Mouse (Mus musculus): Measurements from ENCODE around the gene Rhbdf2. TPM values are rescaled to one million over a fixed set of nuclear protein-coding genes. Genes with fewer than 3 reads are reported as not detected.

Gene Rhbdf2
- polyA plus RNA-seq, 1 experiment from 2014 or later, result 9.8 TPM

- WGBS, result under 1% methylated on average over 24 of the region's 24 CpGs
- peaks cover 4% of the 10 kb centered on the region; the same call in 1 of the 2 replicates for H3K4me1 ChIP-seq (ENCODE audit: insufficient read depth)
- peaks cover 45% of the 10 kb centered on the region for H3K36me3 ChIP-seq (ENCODE audit: insufficient read depth)
- TF ChIP-seq CTCF (IDR thresholded peaks at IDR 0.05; ENCODE audit: low read depth), result no peak
- H3K27ac ChIP-seq (ENCODE audit: low read depth), result peak overlapping the region; percentile 79
- H3K4me3 ChIP-seq (ENCODE audit: low read depth, low read length), result peak overlapping the region; percentile 92
- no peaks in the 10 kb centered on the region for H3K9me3 ChIP-seq (ENCODE audit: low read depth, low read length)
- H3K27me3 ChIP-seq (ENCODE audit: insufficient read depth, low read length), result no peaks in the 10 kb centered on the region
- no peak; the same call in 1 of the 2 replicates for ATAC-seq (ENCODE audit: insufficient read depth)
- peak overlapping the region; percentile 86 for H3K4me2 ChIP-seq
- DNase-seq, result peak; percentile 23
- peak overlapping the region; percentile 98 for H3K9ac ChIP-seq
Observed at GRCm38 (mm10) chr11:116671845-116672434, 45.1 kb upstream of the Rhbdf2 start.

DNA sequence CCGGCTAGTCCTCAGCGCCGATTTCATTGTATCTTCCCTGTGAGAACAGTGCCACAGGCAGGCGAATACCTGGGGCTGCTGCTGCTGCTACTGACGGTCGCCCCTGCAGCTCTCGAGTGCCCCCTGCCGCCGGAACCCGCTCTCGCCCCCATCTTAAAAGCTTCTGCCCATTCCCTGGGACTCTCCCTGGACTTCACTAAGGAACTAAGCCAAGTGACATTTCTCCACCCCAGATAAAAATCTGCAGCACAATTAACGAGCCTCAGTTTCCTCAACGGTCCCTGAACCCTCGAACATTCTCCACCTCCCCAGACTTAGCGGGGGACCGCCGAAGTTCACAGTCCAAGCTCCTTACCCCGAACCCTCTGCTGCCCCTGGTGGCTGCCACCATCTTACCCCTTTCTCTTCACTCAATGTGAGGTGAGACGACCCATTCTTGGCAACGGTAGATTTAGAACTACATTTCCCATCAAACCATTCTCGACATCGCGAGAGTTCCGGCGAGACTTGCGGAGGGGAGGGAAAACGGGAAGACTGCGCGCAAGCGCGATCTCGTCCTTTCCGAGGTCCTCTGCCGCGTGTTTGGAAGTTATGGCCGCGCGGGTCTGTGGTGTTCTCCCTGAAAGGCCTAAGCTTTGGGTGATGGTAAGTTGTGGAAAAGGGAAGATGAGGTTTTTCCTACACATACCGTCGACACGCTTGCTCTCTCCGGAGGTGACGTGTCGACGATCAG is 44.5 kb upstream of the Rhbdf2 start:
- H3K36me3 ChIP-seq (ENCODE audit: insufficient read depth), result peaks cover 38% of the 10 kb centered on the region
- H3K9ac ChIP-seq, result peak overlapping the region; percentile 98
- H3K27ac ChIP-seq (ENCODE audit: low read depth), result peak overlapping the region; percentile 79
- WGBS, result under 1% methylated on average over 45 of the region's 45 CpGs
- no peaks in the 10 kb centered on the region for H3K27me3 ChIP-seq (ENCODE audit: insufficient read depth, low read length)
- DNase-seq (peak; percentile 99), ATAC-seq (ENCODE audit: insufficient read depth) (peak; percentile 86)
- H3K4me2 ChIP-seq, result peak overlapping the region; percentile 86
- peak; percentile 74 for TF ChIP-seq CTCF (IDR thresholded peaks at IDR 0.05; ENCODE audit: low read depth)
- no peaks in the 10 kb centered on the region for H3K9me3 ChIP-seq (ENCODE audit: low read depth, low read length)
- peaks cover 4% of the 10 kb centered on the region; the same call in 1 of the 2 replicates for H3K4me1 ChIP-seq (ENCODE audit: insufficient read depth)
- H3K4me3 ChIP-seq (ENCODE audit: low read depth, low read length), result peak overlapping the region; percentile 92

- Histone ChIP-seq H3K4me3 (ENCODE audit: low read depth, low read length) (no peak overlapping the region), H3K4me1 (ENCODE audit: insufficient read depth) (peaks cover 8% of the 10 kb centered on the region; the same call in 1 of the 2 replicates), H3K27me3 (ENCODE audit: insufficient read depth, low read length) (no peaks in the 10 kb centered on the region), H3K9ac (no peak overlapping the region), H3K36me3 (ENCODE audit: insufficient read depth) (peaks cover 29% of the 10 kb centered on the region), H3K9me3 (ENCODE audit: low read depth, low read length) (no peaks in the 10 kb centered on the region), H3K27ac (ENCODE audit: low read depth) (no peak overlapping the region), H3K4me2 (0 out of 2 replicates have a peak overlapping the region, but pooled peaks have one; percentile 86)
- no peak for TF ChIP-seq CTCF (IDR thresholded peaks at IDR 0.05; ENCODE audit: low read depth)
- DNase-seq (no peak), ATAC-seq (ENCODE audit: insufficient read depth) (no peak)
- 74% methylated on average over 7 of the region's 7 CpGs for WGBS
Observed at GRCm38 (mm10) chr11:116670386-116670785, 43.6 kb upstream of the Rhbdf2 start.

DNA sequence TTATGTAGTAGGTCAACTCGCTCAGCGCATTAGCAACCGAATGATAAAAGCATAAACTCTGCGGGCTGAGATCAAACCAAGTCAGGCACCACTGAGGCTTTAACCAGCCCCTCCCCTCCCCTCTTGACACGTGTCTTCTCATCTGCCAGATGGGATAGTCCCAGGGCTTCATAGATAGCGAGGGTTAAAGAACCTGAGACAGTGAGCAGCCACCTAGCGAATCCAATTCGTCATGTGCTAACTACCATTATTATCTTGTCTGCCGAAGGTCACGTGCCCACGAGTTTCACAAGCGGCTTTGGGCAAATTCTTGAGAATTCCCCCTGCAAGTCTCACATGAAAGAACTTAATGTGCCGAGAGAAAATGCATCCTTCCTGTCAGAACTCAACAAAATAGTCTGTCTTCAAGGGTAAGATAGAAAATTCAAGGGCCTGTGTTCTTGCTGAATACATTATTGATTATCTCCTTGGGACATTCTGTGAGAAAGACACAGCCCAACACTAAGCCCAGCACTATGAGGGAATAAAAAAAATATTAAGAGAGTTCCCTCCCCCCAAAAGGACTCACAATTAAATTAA is 43.1 kb upstream of the Rhbdf2 start:
- Histone ChIP-seq H3K9me3 (ENCODE audit: low read depth, low read length) (no peaks in the 10 kb centered on the region), H3K4me3 (ENCODE audit: low read depth, low read length) (no peak overlapping the region), H3K36me3 (ENCODE audit: insufficient read depth) (peaks cover 24% of the 10 kb centered on the region), H3K27me3 (ENCODE audit: insufficient read depth, low read length) (no peaks in the 10 kb centered on the region), H3K4me2 (no peak overlapping the region), H3K9ac (no peak overlapping the region), H3K27ac (ENCODE audit: low read depth) (no peak overlapping the region), H3K4me1 (ENCODE audit: insufficient read depth) (peaks cover 10% of the 10 kb centered on the region; the same call in 1 of the 2 replicates)
- 28% methylated on average over 13 of the region's 13 CpGs for WGBS
- ATAC-seq (ENCODE audit: insufficient read depth), result no peak
- no peak for DNase-seq
- TF ChIP-seq CTCF (IDR thresholded peaks at IDR 0.05; ENCODE audit: low read depth), result no peak

DNA sequence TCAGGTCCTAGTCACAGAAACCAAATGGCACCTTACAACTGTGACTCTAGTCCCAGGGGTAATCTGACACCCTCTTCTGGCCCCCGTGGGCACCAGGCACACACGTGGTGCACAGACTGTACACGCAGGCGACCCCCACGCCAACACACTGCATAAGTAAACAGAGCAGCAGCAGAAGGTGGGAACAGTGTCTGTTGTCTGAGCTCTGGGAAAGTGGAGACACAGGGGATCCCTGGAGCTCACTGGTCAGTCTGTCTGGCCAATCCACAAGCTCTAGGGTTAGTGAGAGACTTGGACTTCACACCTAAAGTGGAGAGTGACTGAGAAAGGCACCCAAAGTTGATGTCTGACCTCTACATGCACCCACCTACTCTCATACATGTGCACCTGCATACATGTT is 42.5 kb upstream of the Rhbdf2 start:
- ATAC-seq (ENCODE audit: insufficient read depth), result no peak
- H3K4me1 ChIP-seq (ENCODE audit: insufficient read depth), result peaks cover 10% of the 10 kb centered on the region; the same call in 1 of the 2 replicates
- TF ChIP-seq CTCF (IDR thresholded peaks at IDR 0.05; ENCODE audit: low read depth), result no peak
- WGBS, result 3% methylated on average over 5 of the region's 5 CpGs
- H3K9ac ChIP-seq, result no peak overlapping the region
- H3K27ac ChIP-seq (ENCODE audit: low read depth), result no peak overlapping the region
- H3K9me3 ChIP-seq (ENCODE audit: low read depth, low read length), result no peaks in the 10 kb centered on the region
- no peaks in the 10 kb centered on the region for H3K27me3 ChIP-seq (ENCODE audit: insufficient read depth, low read length)
- no peak overlapping the region for H3K4me3 ChIP-seq (ENCODE audit: low read depth, low read length)
- H3K4me2 ChIP-seq, result no peak overlapping the region
- H3K36me3 ChIP-seq (ENCODE audit: insufficient read depth), result peaks cover 19% of the 10 kb centered on the region
- no peak for DNase-seq

DNA sequence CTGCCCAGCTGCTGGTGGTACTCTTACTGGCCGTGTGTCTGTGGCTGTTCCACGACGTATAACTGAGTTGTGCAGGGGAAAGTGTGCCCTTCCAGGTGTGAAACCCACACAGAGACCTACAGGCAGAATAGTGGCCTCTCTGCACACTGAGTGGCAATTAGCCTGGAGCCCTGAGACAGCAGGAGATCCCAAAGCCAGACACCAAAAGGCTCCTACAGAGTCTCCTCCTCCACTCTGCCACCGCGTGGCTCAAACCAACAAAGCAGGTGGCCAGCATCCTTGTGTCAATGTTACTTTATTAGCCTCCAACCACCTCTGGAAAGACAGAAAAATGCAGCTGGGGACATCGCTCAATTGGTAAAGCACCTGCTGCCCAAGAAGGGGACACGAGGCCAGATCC is 42.0 kb upstream of the Rhbdf2 start:
- ATAC-seq (ENCODE audit: insufficient read depth) (no peak), DNase-seq (peak; percentile 59)
- Histone ChIP-seq H3K4me1 (ENCODE audit: insufficient read depth) (peaks cover 10% of the 10 kb centered on the region; the same call in 1 of the 2 replicates), H3K27ac (ENCODE audit: low read depth) (no peak overlapping the region), H3K36me3 (ENCODE audit: insufficient read depth) (peaks cover 14% of the 10 kb centered on the region), H3K4me2 (no peak overlapping the region), H3K9ac (no peak overlapping the region), H3K9me3 (ENCODE audit: low read depth, low read length) (no peaks in the 10 kb centered on the region), H3K4me3 (ENCODE audit: low read depth, low read length) (no peak overlapping the region), H3K27me3 (ENCODE audit: insufficient read depth, low read length) (no peaks in the 10 kb centered on the region)
- peak; percentile 38 for TF ChIP-seq CTCF (IDR thresholded peaks at IDR 0.05; ENCODE audit: low read depth)
- 33% methylated on average over 7 of the region's 7 CpGs for WGBS

- H3K9me3 ChIP-seq (ENCODE audit: low read depth, low read length), result no peaks in the 10 kb centered on the region
- DNase-seq (peak; percentile 24), ATAC-seq (ENCODE audit: insufficient read depth) (no peak)
- H3K4me3 ChIP-seq (ENCODE audit: low read depth, low read length), result no peak overlapping the region
- H3K36me3 ChIP-seq (ENCODE audit: insufficient read depth), result peaks cover 9% of the 10 kb centered on the region
- no peak overlapping the region for H3K4me2 ChIP-seq
- H3K27me3 ChIP-seq (ENCODE audit: insufficient read depth, low read length), result no peaks in the 10 kb centered on the region
- H3K4me1 ChIP-seq (ENCODE audit: insufficient read depth), result peaks cover 11% of the 10 kb centered on the region; the same call in 1 of the 2 replicates
- 61% methylated on average over 10 of the region's 10 CpGs for WGBS
- TF ChIP-seq CTCF (IDR thresholded peaks at IDR 0.05; ENCODE audit: low read depth), result no peak
- H3K9ac ChIP-seq, result no peak overlapping the region
- H3K27ac ChIP-seq (ENCODE audit: low read depth), result 0 out of 2 replicates have a peak overlapping the region, but pooled peaks have one; percentile 42
Observed at GRCm38 (mm10) chr11:116668381-116668825, 41.6 kb upstream of the Rhbdf2 start.

Data from lung, embryonic 14.5 days (tissue).